Mouse (Mus musculus) ES-E14 (cell line): ENCODE measurements around the gene Shprh. TPM values are rescaled to one million over a fixed set of nuclear protein-coding genes. Genes with fewer than 3 reads are reported as not detected.
"Not testable (repeated sequence)": the region's sequence is repeated elsewhere in the genome, so short reads cannot be mapped to it uniquely, and the experiment has no call there.

ENCODE experiments used
- DNase-seq: peaks from one replicate; pipeline ENCODE4 v3.0.0-alpha.2; 2013; ENCODE audit warnings: low read depth, low spot score
- H3K27ac ChIP-seq: 2 replicates; pipeline ENCODE4 v1.5.1; 2012; ENCODE audit warnings: low read depth, mild to moderate bottlenecking, low read length, moderate library complexity, mixed read lengths; ENCODE audit not compliant: poor library complexity, insufficient read depth, severe bottlenecking
- H3K36me3 ChIP-seq: 2 replicates; pipeline ENCODE4 v1.6.1; 2012; ENCODE audit warnings: mild to moderate bottlenecking, low read length, moderate library complexity, mixed read lengths; ENCODE audit not compliant: control insufficient read depth, poor library complexity, insufficient read depth, severe bottlenecking
- H3K4me1 ChIP-seq, 2 experiments: fragments of 150-350 bp in 1 of 2; sonication (generic) in 1 of 2; 2 replicates each; pipeline ENCODE4 v1.6.1; 2012; ENCODE audit warnings: low read length in 2 of 2, mild to moderate bottlenecking in 1 of 2, mixed read lengths in 1 of 2; ENCODE audit not compliant: control insufficient read depth in 2 of 2, insufficient read depth in 2 of 2, poor library complexity in 1 of 2
- H3K4me3 ChIP-seq, 2 experiments: fragments of 150-350 bp in 1 of 2; sonication (generic) in 1 of 2; 2 replicates each; pipeline ENCODE4 v1.5.1; 2012; ENCODE audit warnings: low read length in 2 of 2, low read depth in 1 of 2, mild to moderate bottlenecking in 1 of 2, mixed read lengths in 1 of 2; ENCODE audit not compliant: insufficient read depth in 1 of 2, poor library complexity in 1 of 2, severe bottlenecking in 1 of 2
- H3K9ac ChIP-seq: 2 replicates; pipeline ENCODE4 v1.6.1; 2012; ENCODE audit warnings: low read depth, mild to moderate bottlenecking, low read length, mixed read lengths; ENCODE audit not compliant: poor library complexity, insufficient read depth, severe bottlenecking
- H3K9me3 ChIP-seq: fragments of 150-350 bp; sonication (generic); 2 replicates; pipeline ENCODE4 v1.6.1; 2012; ENCODE audit warnings: low read depth, mild to moderate bottlenecking, low read length; ENCODE audit not compliant: control insufficient read depth, insufficient read depth
- CHD2 ChIP-seq: IDR thresholded peaks from 2 replicates; pipeline ENCODE4 v1.6.1; 2014; ENCODE audit warnings: mild to moderate bottlenecking, low read depth, low read length, inconsistent platforms
- HCFC1 ChIP-seq: IDR thresholded peaks from 2 replicates; pipeline ENCODE4 v1.6.1; 2012; ENCODE audit warnings: low read length, inconsistent platforms, borderline replicate concordance; ENCODE audit not compliant: insufficient read depth
- MAFK ChIP-seq: IDR thresholded peaks from 2 replicates; pipeline ENCODE4 v1.6.1; 2014; ENCODE audit warnings: mild to moderate bottlenecking, low read depth, low read length, inconsistent platforms; ENCODE audit not compliant: insufficient read depth
- ZC3H11A ChIP-seq: IDR thresholded peaks from 2 replicates; pipeline ENCODE4 v1.6.1; 2012; ENCODE audit warnings: low read depth, mild to moderate bottlenecking, inconsistent platforms, low read length, borderline replicate concordance
- ZNF384 ChIP-seq: IDR thresholded peaks from 2 replicates; pipeline ENCODE4 v1.6.1; 2012; ENCODE audit warnings: low read depth, low read length, inconsistent platforms
- in situ Hi-C, 2 experiments: fragments of 600-800 bp; cut with MboI; formaldehyde crosslinking; loops; one replicate each; pipeline ENCODE4 v1.15.1; 2025; ENCODE audit warnings: low sequenced_read_pairs in 2 of 2, inconsistent platforms in 1 of 2; ENCODE audit not compliant: unreplicated experiment in 2 of 2
- total RNA-seq: library from RNA; depleted of rRNA; stranded (reverse); fragments of 300-350 nt; gene quantifications from 2 replicates; pipeline ENCODE4 v1.2.3, GENCODE M21; 2012

Gene Shprh
- total RNA-seq, 1 experiment, result 23.1 TPM

DNA sequence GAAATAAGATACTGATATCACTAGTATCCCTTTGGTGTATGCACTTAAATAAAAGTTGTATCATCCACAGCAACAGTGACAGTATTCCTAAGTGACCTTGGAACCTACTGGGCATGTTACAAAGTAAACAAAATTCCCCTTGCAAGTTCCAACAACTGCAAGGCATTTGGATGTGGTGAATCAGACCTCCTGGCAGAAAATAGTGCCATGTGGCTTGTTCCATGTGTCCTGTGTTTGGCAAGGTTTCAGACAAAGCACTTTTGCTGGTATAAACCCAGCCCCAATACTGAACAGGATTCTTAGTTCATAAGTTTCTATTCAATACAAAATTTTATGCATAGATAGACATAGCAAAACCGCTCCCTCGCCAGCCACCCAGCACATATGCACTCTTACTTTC, 49.1 kb downstream of the Shprh start:
- no peak for DNase-seq
- H3K36me3 ChIP-seq, result peaks cover 14% of the 10 kb centered on the region
- no peak overlapping the region for H3K4me3 ChIP-seq
- no peak for TF ChIP-seq HCFC1
- H3K4me1 ChIP-seq, result no peaks in the 10 kb centered on the region
- no peaks in the 10 kb centered on the region for H3K9me3 ChIP-seq
- H3K27ac ChIP-seq, result no peak overlapping the region
- in situ Hi-C loops, result no loop called here
- no peak overlapping the region for H3K9ac ChIP-seq

GRCm38 (mm10) chr10:11199980-11200379, 50.8 kb downstream of the Shprh start:
- peaks cover 8% of the 10 kb centered on the region for H3K36me3 ChIP-seq
- no peaks in the 10 kb centered on the region for H3K9me3 ChIP-seq
- TF ChIP-seq HCFC1 (no peak), ZNF384 (no peak), CHD2 (no peak), ZC3H11A (no peak), MAFK (no peak)
- no peak overlapping the region for H3K9ac ChIP-seq
- no peak overlapping the region for H3K4me3 ChIP-seq
- in situ Hi-C loops, result no loop called here
- DNase-seq, result peak; percentile 11
- no peak overlapping the region for H3K27ac ChIP-seq
- no peaks in the 10 kb centered on the region for H3K4me1 ChIP-seq

GRCm38 (mm10) chr10:11205883-11206282, 56.7 kb downstream of the Shprh start:
- H3K36me3 ChIP-seq, in situ Hi-C loops, H3K4me1 ChIP-seq, H3K9me3 ChIP-seq, H3K9ac ChIP-seq, H3K27ac ChIP-seq, DNase-seq, H3K4me3 ChIP-seq: not testable (repeated sequence)

DNA sequence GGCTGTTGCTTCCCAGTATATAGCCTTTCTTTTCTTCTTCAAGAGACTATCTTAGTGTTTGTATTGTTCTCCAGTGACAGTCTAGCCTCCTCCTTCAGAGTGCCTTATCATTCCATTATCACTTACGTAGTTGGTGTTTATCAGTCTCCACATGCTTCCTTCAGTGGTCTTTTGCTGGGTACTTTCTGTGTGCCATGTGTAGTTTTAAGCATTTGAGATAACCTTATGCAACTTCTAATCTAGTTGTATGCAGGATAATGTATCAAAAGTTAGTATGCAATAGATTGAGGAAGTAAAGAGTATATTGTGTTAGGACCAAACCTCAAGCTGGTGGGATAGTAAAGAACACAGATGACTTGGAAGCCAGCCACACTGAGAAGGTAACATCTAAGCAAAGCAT, 59.4 kb downstream of the Shprh start:
- Histone ChIP-seq H3K27ac (no peak overlapping the region), H3K4me3 (no peak overlapping the region), H3K4me1 (no peaks in the 10 kb centered on the region), H3K36me3 (peaks cover 9% of the 10 kb centered on the region), H3K9ac (no peak overlapping the region), H3K9me3 (no peaks in the 10 kb centered on the region)
- DNase-seq, result no peak
- in situ Hi-C loops, result no loop called here
- TF ChIP-seq MAFK (no peak), ZNF384 (no peak), ZC3H11A (no peak), HCFC1 (no peak), CHD2 (no peak)

GRCm38 (mm10) chr10:11212003-11212402, 62.8 kb downstream of the Shprh start:
- Histone ChIP-seq H3K4me1 (no peaks in the 10 kb centered on the region), H3K4me3 (no peak overlapping the region), H3K9ac (no peak overlapping the region), H3K27ac (no peak overlapping the region), H3K36me3 (peaks cover 8% of the 10 kb centered on the region), H3K9me3 (no peaks in the 10 kb centered on the region)
- TF ChIP-seq MAFK (no peak), ZC3H11A (no peak), HCFC1 (no peak)
- in situ Hi-C loops, result no loop called here
- no peak for DNase-seq
